Mouse (Mus musculus) left cerebral cortex, adult 2 months (tissue): ENCODE data around the gene Vmn1r64. TPM values are rescaled to one million over a fixed set of nuclear protein-coding genes. Genes with fewer than 3 reads are reported as not detected.
"Not testable (repeated sequence)": the region's sequence is repeated elsewhere in the genome, so short reads cannot be mapped to it uniquely, and the experiment has no call there.

Source experiments
- DNase-seq, 2 experiments: peaks; one replicate each; pipeline ENCODE4 v3.0.0; 2021 to 2022; ENCODE audit warnings: low spot score in 2 of 2, mixed read lengths in 1 of 2; ENCODE audit errors: extremely low spot score in 1 of 2
- H3K27ac ChIP-seq: fragments of 200-600 bp; 2 replicates; pipeline ENCODE4 v1.8.1; 2022
- H3K4me3 ChIP-seq: fragments of 200-600 bp; 2 replicates; pipeline ENCODE4 v1.8.1; 2022
- CTCF ChIP-seq: fragments of 200-600 bp; IDR thresholded peaks from 2 replicates; pipeline ENCODE4 v1.8.1; 2022; ENCODE audit warnings: antibody characterized with exemption, mild to moderate bottlenecking, moderate library complexity
- intact Hi-C: fragments of 180-260 bp; cut with DNase I; formaldehyde crosslinking; loops from one replicate; pipeline ENCODE4 v1.15.1; 2025
- long read RNA-seq, 2 experiments: library from polyadenylated mRNA; stranded (forward); transcript quantifications; one replicate each; pipeline ENCODE4 v2.0.0; 2021; ENCODE audit warnings: borderline mapping rate in 2 of 2
- total RNA-seq, 2 experiments: library from RNA; stranded (reverse); gene quantifications; 2 replicates each; pipeline ENCODE4 v1.2.3; 2021

Vmn1r64 gene
- not detected for total RNA-seq
- long read RNA-seq, experiment 1 = 0 reads
- long read RNA-seq, experiment 2 = 0 reads

DNA sequence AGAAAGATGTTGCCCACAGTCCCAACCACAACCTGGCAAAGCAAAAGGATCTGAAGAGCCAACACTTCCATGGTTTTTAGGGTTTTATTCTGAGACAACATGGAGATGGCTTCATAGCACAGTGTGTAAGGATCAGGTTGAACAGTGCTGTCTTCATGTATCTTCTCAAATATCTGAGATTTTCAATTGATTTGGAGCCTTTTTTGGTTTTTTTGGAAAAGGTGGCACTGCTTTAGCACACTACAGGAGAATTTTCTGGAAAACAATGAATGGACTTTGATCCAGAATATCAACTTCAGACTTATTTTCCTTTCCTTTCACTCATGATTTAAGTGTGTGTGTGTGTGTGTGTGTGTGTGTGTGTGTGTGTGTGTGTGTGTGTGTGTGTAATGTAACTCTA, at the start of gene Vmn1r64:
TSS of gene Vmn1r64 (minus strand) at position 101 of the 400 bp plus-strand sequence.
- DNase-seq = no peak
- intact Hi-C loops = no loop called here
- no peak for TF ChIP-seq CTCF
- H3K4me3 ChIP-seq = no peak within 1 kb of the TSS
- H3K27ac ChIP-seq = no peak within 1 kb of the TSS

- no peak for DNase-seq
- H3K27ac ChIP-seq = no peak overlapping the region
- no peak for TF ChIP-seq CTCF
- intact Hi-C loops = no loop called here
- no peak overlapping the region for H3K4me3 ChIP-seq
Measured at GRCm38 (mm10) chr7:5899238-5899637, 14.9 kb upstream of the Vmn1r64 start.

GRCm38 (mm10) chr7:5897245-5897644, 12.9 kb upstream of the Vmn1r64 start:
- DNase-seq, intact Hi-C loops, H3K27ac ChIP-seq, H3K4me3 ChIP-seq: not testable (repeated sequence)

Other genes starting within 250 kb of the Vmn1r64 start
- not detected for gene Vmn1r62, start 210.9 kb downstream of the Vmn1r64 start, total RNA-seq
- gene Vmn1r63, start 79.1 kb downstream of the Vmn1r64 start, total RNA-seq = not detected
- not detected for gene Vmn1r65, start 126.5 kb upstream of the Vmn1r64 start, total RNA-seq
- not detected for gene Nlrp4c, start 160.6 kb upstream of the Vmn1r64 start, total RNA-seq